Mouse (Mus musculus) erythroblast, embryonic 14.5 days (primary cell): ENCODE measurements at regions not wholly inside any gene's neighbourhood (a gene's known extent, or its start where the extent isn't known, plus 50 kb on each side); places are given as distances from the start of the nearest gene placed in this dataset.

Experiments
- GATA1 ChIP-seq: IDR thresholded peaks from 2 replicates; pipeline ENCODE4 v1.6.1; 2012; ENCODE audit warnings: low read length, inconsistent platforms, mixed read lengths
- TAL1 ChIP-seq: IDR thresholded peaks from 3 replicates; pipeline ENCODE4 v1.6.1; 2012; ENCODE audit warnings: low read length, inconsistent platforms, mixed read lengths

DNA sequence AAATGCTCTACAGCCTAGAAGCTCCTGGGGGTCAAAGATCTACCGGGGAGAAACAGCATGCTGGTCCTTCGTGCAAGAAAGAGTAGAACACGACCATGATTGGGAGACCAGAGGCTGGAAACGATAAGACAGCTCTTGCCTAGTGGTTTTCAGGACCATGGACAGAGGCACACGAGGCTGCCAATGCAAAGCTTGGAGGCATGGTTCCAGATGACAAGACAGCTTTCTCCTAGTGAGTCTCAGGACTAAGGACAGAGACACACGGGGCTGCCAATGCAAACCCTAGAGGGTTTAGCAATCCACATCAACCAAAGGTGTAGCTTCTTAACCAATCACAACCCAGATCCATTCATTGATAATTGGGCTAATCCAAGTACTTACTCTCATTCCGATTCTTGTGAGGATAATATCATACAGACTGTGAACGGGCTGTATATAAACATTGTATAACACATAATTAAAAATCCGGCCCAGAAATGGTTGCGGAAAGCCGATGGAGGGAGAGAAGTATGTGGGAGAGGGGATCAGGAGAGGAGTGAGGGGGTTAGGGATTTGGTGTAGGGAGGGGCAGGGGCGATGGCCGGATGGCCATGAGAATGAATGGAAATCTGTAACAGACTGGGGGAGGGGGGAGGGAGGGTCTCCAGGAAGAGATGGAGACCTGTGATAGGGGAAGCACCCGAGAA lies 114.1 kb upstream of the Gm6793 start:
- TF ChIP-seq GATA1, result no peak
- no peak for TF ChIP-seq TAL1
